Mouse (Mus musculus) ES-Bruce4 (cell line): ENCODE measurements at regions not wholly inside any gene's neighbourhood (a gene's known extent, or its start where the extent isn't known, plus 50 kb on each side); places are given as distances from the start of the nearest gene placed in this dataset.

ENCODE experiments used
- CTCF ChIP-seq: IDR thresholded peaks from one replicate; pipeline ENCODE4 v1.8.1; 2011; ENCODE audit warnings: low read depth, low read length
- POLR2A ChIP-seq: IDR thresholded peaks from one replicate; pipeline ENCODE4 v1.8.1; 2011; ENCODE audit warnings: low read length; ENCODE audit not compliant: insufficient read depth

- TF ChIP-seq POLR2A (no peak), CTCF (no peak)
These were observed 136.6 kb upstream of the Gm5148 start for GRCm38 (mm10) chr3:37860715-37861461.
